Mouse (Mus musculus): Measurements from ENCODE around the gene Cdk13.

- TF ChIP-seq CTCF (IDR thresholded peaks at IDR 0.05; ENCODE audit: low read depth, low read length): no peak
- TF ChIP-seq POLR2A (IDR thresholded peaks at IDR 0.05; ENCODE audit: borderline replicate concordance, low read depth, low read length): no peak
Measured at GRCm38 (mm10) chr13:17690686-17691085, 114.2 kb downstream of the Cdk13 start.
